Mouse (Mus musculus) heart, embryonic 16.5 days (tissue): ENCODE measurements around the gene Rnf126. TPM values are rescaled to one million over a fixed set of nuclear protein-coding genes. Genes with fewer than 3 reads are reported as not detected.

Experiments used
- ATAC-seq: fragments of 200-750 bp; cut with Nextera tagmentation; replicated peaks from 2 replicates; pipeline ENCODE4 v1.8.0; 2017; ENCODE audit warnings: moderate number of reproducible peaks; ENCODE audit not compliant: insufficient read depth, low FRiP score; ENCODE audit errors: extremely low read depth
- H3K27ac ChIP-seq: fragments of 300-500 bp; sonication (generic); 2 replicates; pipeline ENCODE4 v1.5.1; 2014; ENCODE audit warnings: mild to moderate bottlenecking, low read length, control low read depth, moderate library complexity
- H3K27me3 ChIP-seq: fragments of 300-500 bp; sonication (generic); 2 replicates; pipeline ENCODE4 v1.6.1; 2014; ENCODE audit warnings: low read length, mixed read lengths; ENCODE audit not compliant: control insufficient read depth, insufficient read depth
- H3K36me3 ChIP-seq: fragments of 300-500 bp; sonication (generic); 2 replicates; pipeline ENCODE4 v1.6.1; 2014; ENCODE audit not compliant: control insufficient read depth, insufficient read depth
- H3K4me1 ChIP-seq: fragments of 300-500 bp; sonication (generic); 2 replicates; pipeline ENCODE4 v1.6.1; 2014; ENCODE audit warnings: low read length, mixed read lengths; ENCODE audit not compliant: control insufficient read depth, insufficient read depth
- H3K4me2 ChIP-seq: fragments of 300-500 bp; sonication (generic); 2 replicates; pipeline ENCODE4 v1.6.1; 2014; ENCODE audit warnings: low read depth, mild to moderate bottlenecking, control low read depth, low read length
- H3K4me3 ChIP-seq: fragments of 300-500 bp; sonication (generic); 2 replicates; pipeline ENCODE4 v1.5.1; 2014; ENCODE audit warnings: mild to moderate bottlenecking, control low read depth, low read length
- H3K9ac ChIP-seq: fragments of 300-500 bp; sonication (generic); 2 replicates; pipeline ENCODE4 v1.6.1; 2014; ENCODE audit warnings: low read length, control low read depth
- H3K9me3 ChIP-seq: fragments of 300-500 bp; sonication (generic); replicated peaks from 2 replicates; pipeline ENCODE4 v1.6.1; 2016; ENCODE audit warnings: low read length; ENCODE audit not compliant: control insufficient read depth
- WGBS: fragments of 180-500 bp; shearing (Covaris S2); extraction: QIAGEN DNeasy Blood & Tissue Kit; methylation state at CpG from one replicate; pipeline ENCODE4 v1.1.7; 2014; 5-methylcytosine and 5-hydroxymethylcytosine counted together
- polyA plus RNA-seq: library from polyadenylated mRNA; unstranded; fragments of >200 nt; fragmentation: Nextera tagmentation; extraction: Ambion mirVana; gene quantifications from 2 replicates; pipeline ENCODE4 v1.2.1, GENCODE M21; 2015

Gene Rnf126
- polyA plus RNA-seq, 1 experiment from 2014 or later = 56.0 TPM

- Histone ChIP-seq H3K4me3 (no peak overlapping the region), H3K9me3 (no peaks in the 10 kb centered on the region), H3K27ac (no peak overlapping the region), H3K4me1 (peaks cover 11% of the 10 kb centered on the region), H3K36me3 (no peaks in the 10 kb centered on the region), H3K4me2 (no peak overlapping the region), H3K27me3 (peaks cover 27% of the 10 kb centered on the region), H3K9ac (no peak overlapping the region)
- no peak for ATAC-seq
- 47% methylated on average over 5 of the region's 5 CpGs for WGBS
Measured at GRCm38 (mm10) chr10:79721089-79721488, 45.7 kb downstream of the Rnf126 start.

DNA sequence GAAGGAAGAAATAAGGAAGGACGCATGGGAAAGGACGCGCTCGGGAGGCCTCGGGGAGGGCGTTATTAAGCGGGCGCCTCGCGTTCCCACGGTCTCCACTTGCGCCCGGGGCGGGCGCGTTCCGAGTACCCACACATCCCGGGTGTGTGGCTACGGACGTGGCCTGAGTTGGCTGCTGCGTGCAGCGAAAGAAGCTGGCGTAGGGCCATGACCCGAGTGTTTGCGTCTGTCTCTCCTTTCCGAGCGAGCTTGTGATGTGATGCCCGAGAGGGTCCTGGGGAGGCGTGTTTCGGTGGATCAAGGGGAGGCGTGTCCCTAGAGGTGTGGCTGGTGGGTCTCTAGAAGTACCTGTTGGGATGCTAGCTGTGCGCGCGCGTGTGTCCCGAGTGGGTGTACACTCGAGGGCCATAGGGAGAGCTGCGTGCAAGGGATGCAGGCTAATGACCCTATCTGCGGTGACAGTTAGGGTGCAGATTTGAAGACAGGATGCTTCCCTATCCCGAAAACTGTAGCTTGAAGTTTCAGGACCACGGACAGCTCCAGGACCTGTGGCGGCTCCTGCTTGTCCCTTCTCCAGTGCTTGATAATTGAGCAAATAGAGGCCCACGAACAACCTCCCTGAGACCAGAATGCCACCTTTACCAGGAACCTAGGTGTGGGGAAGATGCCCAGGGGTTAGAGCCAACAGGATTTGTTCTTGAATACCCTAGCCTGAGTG is 49.0 kb downstream of the Rnf126 start:
- Histone ChIP-seq H3K9me3 (no peaks in the 10 kb centered on the region), H3K4me2 (peak overlapping the region; percentile 82), H3K36me3 (no peaks in the 10 kb centered on the region), H3K9ac (no peak overlapping the region), H3K4me3 (peak overlapping the region; percentile 62; the same call in 1 of the 2 replicates), H3K4me1 (peaks cover 8% of the 10 kb centered on the region), H3K27me3 (peaks cover 44% of the 10 kb centered on the region), H3K27ac (no peak overlapping the region)
- WGBS = 4% methylated on average over 42 of the region's 43 CpGs
- ATAC-seq = no peak

- H3K27me3 ChIP-seq = peaks cover 44% of the 10 kb centered on the region
- H3K9ac ChIP-seq = peak overlapping the region; percentile 37; the same call in 1 of the 2 replicates
Measured at GRCm38 (mm10) chr10:79716988-79717355, 49.8 kb downstream of the Rnf126 start.

DNA sequence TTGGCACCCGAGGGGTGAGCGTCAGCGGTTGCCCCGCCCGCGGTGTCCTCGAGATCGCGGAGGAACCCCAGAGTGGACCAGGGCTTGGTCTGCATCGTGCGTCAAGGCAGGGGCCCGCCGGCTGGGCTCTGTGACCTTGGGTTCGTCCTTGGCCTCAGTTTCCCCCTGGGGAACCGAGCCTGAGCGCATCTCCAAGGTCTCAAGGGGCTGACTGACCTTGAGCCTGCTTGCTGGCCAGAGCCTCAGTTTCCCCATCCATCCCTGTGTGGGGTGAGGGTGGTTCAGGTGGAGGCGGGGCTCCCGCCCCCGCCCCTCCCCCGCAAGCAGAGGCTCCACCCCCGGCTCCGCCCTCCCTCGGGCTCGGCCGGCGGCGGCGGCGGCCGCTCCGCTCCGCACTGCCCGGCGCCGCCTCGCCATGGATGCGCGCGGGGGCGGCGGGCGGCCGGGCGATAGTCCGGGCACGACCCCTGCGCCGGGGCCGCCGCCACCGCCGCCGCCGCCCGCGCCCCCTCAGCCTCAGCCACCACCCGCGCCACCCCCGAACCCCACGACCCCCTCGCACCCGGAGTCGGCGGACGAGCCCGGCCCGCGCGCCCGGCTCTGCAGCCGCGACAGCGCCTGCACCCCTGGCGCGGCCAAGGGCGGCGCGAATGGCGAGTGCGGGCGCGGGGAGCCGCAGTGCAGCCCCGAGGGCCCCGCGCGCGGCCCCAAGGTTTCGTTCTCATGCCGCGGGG is 50.3 kb downstream of the Rnf126 start, which contains the start of gene Hcn2:
Gene Hcn2 (plus strand): TSS at position 381 of the 734 bp plus-strand sequence.
- Histone ChIP-seq H3K9me3 (no peaks in the 10 kb centered on the region), H3K27me3 (peaks cover 44% of the 10 kb centered on the region), H3K36me3 (peaks cover 5% of the 10 kb centered on the region; the same call in 1 of the 2 replicates), H3K4me3 (peak within 1 kb of the TSS; percentile 62), H3K4me2 (peak within 1 kb of the TSS; percentile 82), H3K4me1 (peaks cover 11% of the 10 kb centered on the region), H3K9ac (peak within 1 kb of the TSS; percentile 37; the same call in 1 of the 2 replicates), H3K27ac (no peak within 1 kb of the TSS)
- no peak for ATAC-seq
- WGBS = 2% methylated on average over 66 of the region's 91 CpGs

More at GRCm38 (mm10) chr10:79716988-79717355, 49.8 kb downstream of the Rnf126 start:
- under 1% methylated on average over 44 of the region's 44 CpGs for WGBS
- Histone ChIP-seq H3K4me1 (peaks cover 11% of the 10 kb centered on the region), H3K27ac (no peak overlapping the region), H3K9me3 (no peaks in the 10 kb centered on the region), H3K4me2 (peak overlapping the region; percentile 82), H3K36me3 (no peaks in the 10 kb centered on the region; the same call in 1 of the 2 replicates), H3K4me3 (peak overlapping the region; percentile 62)
- no peak for ATAC-seq

DNA sequence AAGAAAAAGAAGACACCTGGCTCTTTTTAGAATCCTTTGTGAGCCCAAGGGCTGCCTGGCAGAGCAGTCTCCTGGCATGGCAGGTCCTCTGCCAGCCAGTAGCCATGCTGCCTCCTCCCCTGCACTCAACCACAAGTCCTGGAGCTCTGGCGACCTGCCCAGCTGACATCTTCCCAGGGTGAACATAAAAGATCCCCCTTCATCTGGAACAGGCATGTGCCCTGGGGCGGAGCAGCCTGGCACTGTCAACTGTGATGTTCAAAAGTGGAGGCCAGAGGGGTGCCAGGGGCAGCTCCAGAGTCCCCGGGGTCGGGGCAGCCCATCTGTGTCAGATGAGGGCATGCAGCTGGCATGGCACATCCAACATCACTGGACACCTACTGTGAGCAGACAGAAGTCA is 51.8 kb downstream of the Rnf126 start:
- no peak overlapping the region for H3K9ac ChIP-seq
- peaks cover 44% of the 10 kb centered on the region for H3K27me3 ChIP-seq
- no peak overlapping the region for H3K4me3 ChIP-seq
- peaks cover 11% of the 10 kb centered on the region for H3K4me1 ChIP-seq
- no peak overlapping the region for H3K4me2 ChIP-seq
- no peak overlapping the region for H3K27ac ChIP-seq
- no peak for ATAC-seq
- 68% methylated on average over 4 of the region's 4 CpGs for WGBS
- no peaks in the 10 kb centered on the region for H3K9me3 ChIP-seq
- peaks cover 19% of the 10 kb centered on the region for H3K36me3 ChIP-seq

- Histone ChIP-seq H3K4me3 (no peak overlapping the region), H3K4me1 (peaks cover 30% of the 10 kb centered on the region), H3K4me2 (no peak overlapping the region), H3K36me3 (peaks cover 25% of the 10 kb centered on the region), H3K9me3 (no peaks in the 10 kb centered on the region), H3K9ac (no peak overlapping the region), H3K27ac (no peak overlapping the region), H3K27me3 (peaks cover 37% of the 10 kb centered on the region)
- 23% methylated on average over 1 of the region's 1 CpGs for WGBS
- no peak for ATAC-seq
Measured at GRCm38 (mm10) chr10:79713163-79713562, 53.6 kb downstream of the Rnf126 start.

DNA sequence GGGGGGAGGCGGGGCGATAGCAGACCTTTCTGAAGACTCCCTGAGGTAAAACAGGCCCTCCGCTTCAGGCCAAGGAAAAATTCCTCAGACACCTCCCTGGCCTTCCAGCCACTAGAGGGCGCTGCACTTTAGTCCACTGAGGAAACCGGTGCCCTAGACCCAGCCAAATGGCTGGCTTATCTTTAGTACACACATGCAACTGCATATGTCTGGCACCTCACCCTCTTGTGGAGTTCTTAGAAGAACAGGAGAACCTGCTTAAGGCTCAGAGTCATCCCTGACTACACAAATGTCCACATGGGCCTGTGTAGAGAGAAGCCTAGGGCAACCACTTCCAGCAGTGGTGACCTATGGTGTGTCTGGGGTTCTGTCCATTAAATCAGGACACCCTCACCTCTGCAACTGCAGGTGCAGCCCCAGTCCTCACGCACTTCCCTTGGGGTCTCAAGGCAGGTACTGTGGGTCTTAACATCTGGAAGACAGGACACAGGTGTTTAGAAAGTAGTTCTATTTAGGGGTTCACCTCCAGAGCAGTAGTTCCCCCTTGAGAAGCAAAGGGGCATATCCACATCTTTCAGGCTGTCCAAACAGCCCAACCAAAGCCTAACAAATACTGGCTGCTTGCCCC is 54.1 kb downstream of the Rnf126 start:
- Histone ChIP-seq H3K27me3 (peaks cover 32% of the 10 kb centered on the region), H3K9me3 (no peaks in the 10 kb centered on the region), H3K9ac (no peak overlapping the region), H3K36me3 (peaks cover 25% of the 10 kb centered on the region), H3K4me3 (no peak overlapping the region), H3K4me1 (peaks cover 34% of the 10 kb centered on the region), H3K27ac (no peak overlapping the region), H3K4me2 (no peak overlapping the region)
- 0 out of 2 replicates have a peak, but pooled peaks have one; percentile 4 for ATAC-seq
- WGBS = 16% methylated on average over 4 of the region's 6 CpGs

- no peak overlapping the region for H3K9ac ChIP-seq
- no peak overlapping the region for H3K4me3 ChIP-seq
- H3K27me3 ChIP-seq = peaks cover 26% of the 10 kb centered on the region
- H3K36me3 ChIP-seq = peaks cover 28% of the 10 kb centered on the region
- peaks cover 34% of the 10 kb centered on the region for H3K4me1 ChIP-seq
- no peak overlapping the region for H3K4me2 ChIP-seq
- H3K27ac ChIP-seq = no peak overlapping the region
- WGBS = 79% methylated on average over 1 of the region's 1 CpGs
- ATAC-seq = no peak
- H3K9me3 ChIP-seq = no peaks in the 10 kb centered on the region
Measured at GRCm38 (mm10) chr10:79712029-79712428, 54.7 kb downstream of the Rnf126 start.
